Mouse (Mus musculus): ENCODE measurements around the gene Nmnat2. TPM values are rescaled to one million over a fixed set of nuclear protein-coding genes. Genes with fewer than 3 reads are reported as not detected.
A peak's percentile ranks its signal among the peaks of the same experiment; 100 is the strongest.

Gene Nmnat2
- polyA plus RNA-seq, 1 experiment from 2014 or later, result 70.6 TPM

DNA sequence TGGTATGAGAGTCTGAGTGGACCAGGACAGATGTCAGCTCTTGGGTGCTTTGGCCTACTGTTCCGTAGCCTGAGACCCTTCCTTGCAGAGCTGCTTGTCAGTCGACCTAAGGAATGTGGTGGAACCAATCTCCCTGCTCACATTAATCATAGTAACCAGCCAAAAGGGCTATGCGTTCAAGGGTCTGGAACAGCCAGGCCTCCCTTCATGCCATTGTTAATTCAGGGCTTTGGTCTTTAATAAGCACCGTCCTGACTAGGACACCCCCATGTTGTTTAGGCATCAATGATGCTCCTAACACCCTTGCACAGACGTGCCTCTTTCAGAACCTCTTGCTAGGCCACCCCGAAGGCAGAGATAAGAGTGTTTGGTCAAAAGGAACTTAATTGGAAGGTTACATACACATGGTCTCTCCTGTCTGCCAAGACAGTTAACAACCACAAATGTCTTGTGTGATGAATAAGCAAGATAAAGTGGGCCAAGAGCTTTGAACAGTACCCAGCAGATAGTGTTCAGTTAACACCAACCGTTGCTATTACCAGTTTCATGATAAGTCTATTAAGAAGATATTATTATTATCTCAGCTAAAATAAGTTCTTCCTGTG lies 66.3 kb downstream of the Nmnat2 start:
- Histone ChIP-seq H3K36me3 (ENCODE audit: control insufficient read depth, insufficient read depth, low read length) (no peaks in the 10 kb centered on the region), H3K27me3 (replicated peaks; ENCODE audit: control insufficient read depth, insufficient read depth, low read length) (no peaks in the 10 kb centered on the region), H3K4me2 (ENCODE audit: low read length) (no peak overlapping the region), H3K27ac (ENCODE audit: low read depth, low read length) (no peak overlapping the region), H3K4me3 (ENCODE audit: low read depth, low read length) (no peak overlapping the region), H3K9ac (ENCODE audit: low read length) (no peak overlapping the region), H3K9me3 (replicated peaks; ENCODE audit: control insufficient read depth, low read length) (no peaks in the 10 kb centered on the region), H3K4me1 (ENCODE audit: control insufficient read depth, insufficient read depth, low read length) (peaks cover under 1% of the 10 kb centered on the region; the same call in 1 of the 2 replicates)
- ATAC-seq, result no peak
- no peak for DNase-seq (ENCODE audit: low spot score)
- WGBS, result 82% methylated on average over 7 of the region's 7 CpGs

DNA sequence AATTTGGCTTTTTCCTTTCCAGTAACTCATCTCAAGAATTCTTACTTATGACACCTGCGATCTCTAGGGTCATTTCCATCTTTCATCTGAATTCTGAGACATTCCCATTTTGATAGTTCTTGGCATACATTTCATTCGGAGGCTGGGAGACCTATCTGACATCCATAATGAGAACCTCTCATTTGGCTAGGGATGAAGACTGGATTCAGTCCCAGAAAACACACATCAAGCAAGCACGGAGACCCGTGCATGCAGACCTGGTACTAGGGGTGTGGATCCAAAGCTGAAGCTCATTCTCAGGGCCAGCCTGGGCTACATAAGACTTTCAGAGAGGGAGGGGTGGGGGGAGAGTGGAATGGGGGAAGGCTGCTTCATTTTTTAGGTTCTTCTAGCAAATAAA lies 68.2 kb downstream of the Nmnat2 start:
- no peaks in the 10 kb centered on the region for H3K9me3 ChIP-seq (replicated peaks; ENCODE audit: control insufficient read depth, low read length)
- ATAC-seq, result no peak
- no peak overlapping the region for H3K27ac ChIP-seq (ENCODE audit: low read depth, low read length)
- H3K4me2 ChIP-seq (ENCODE audit: low read length), result no peak overlapping the region
- DNase-seq (ENCODE audit: low spot score), result no peak
- no peaks in the 10 kb centered on the region for H3K4me1 ChIP-seq (ENCODE audit: control insufficient read depth, insufficient read depth, low read length)
- H3K9ac ChIP-seq (ENCODE audit: low read length), result no peak overlapping the region
- no peak overlapping the region for H3K4me3 ChIP-seq (ENCODE audit: low read depth, low read length)
- no peaks in the 10 kb centered on the region for H3K27me3 ChIP-seq (replicated peaks; ENCODE audit: control insufficient read depth, insufficient read depth, low read length)
- WGBS, result 74% methylated on average over 4 of the region's 4 CpGs
- H3K36me3 ChIP-seq (ENCODE audit: control insufficient read depth, insufficient read depth, low read length), result no peaks in the 10 kb centered on the region

DNA sequence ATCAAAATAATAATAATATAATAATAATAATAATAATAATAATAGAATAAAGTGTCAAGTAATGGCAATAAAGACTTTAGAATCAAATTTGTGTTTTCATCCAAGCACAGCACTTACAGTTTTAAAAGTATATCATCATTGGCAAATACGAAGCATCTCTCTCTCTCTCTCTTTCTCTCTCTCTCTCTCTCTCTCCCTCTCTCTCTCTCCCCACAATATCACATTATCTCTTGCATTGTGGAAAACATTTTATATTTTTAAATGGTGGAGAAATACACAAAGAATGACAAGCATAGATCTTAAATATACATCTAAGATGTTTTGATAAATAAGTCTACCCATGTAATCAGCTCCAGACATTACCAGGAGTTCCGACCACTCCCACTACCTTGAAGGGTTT lies 69.1 kb downstream of the Nmnat2 start:
- H3K27ac ChIP-seq (ENCODE audit: low read depth, low read length), result no peak overlapping the region
- H3K4me2 ChIP-seq (ENCODE audit: low read length), result no peak overlapping the region
- no peak for DNase-seq (ENCODE audit: low spot score)
- no peaks in the 10 kb centered on the region for H3K9me3 ChIP-seq (replicated peaks; ENCODE audit: control insufficient read depth, low read length)
- 85% methylated on average over 2 of the region's 2 CpGs for WGBS
- no peaks in the 10 kb centered on the region for H3K4me1 ChIP-seq (ENCODE audit: control insufficient read depth, insufficient read depth, low read length)
- H3K27me3 ChIP-seq (replicated peaks; ENCODE audit: control insufficient read depth, insufficient read depth, low read length), result no peaks in the 10 kb centered on the region
- no peaks in the 10 kb centered on the region for H3K36me3 ChIP-seq (ENCODE audit: control insufficient read depth, insufficient read depth, low read length)
- no peak for ATAC-seq
- no peak overlapping the region for H3K4me3 ChIP-seq (ENCODE audit: low read depth, low read length)
- no peak overlapping the region for H3K9ac ChIP-seq (ENCODE audit: low read length)

DNA sequence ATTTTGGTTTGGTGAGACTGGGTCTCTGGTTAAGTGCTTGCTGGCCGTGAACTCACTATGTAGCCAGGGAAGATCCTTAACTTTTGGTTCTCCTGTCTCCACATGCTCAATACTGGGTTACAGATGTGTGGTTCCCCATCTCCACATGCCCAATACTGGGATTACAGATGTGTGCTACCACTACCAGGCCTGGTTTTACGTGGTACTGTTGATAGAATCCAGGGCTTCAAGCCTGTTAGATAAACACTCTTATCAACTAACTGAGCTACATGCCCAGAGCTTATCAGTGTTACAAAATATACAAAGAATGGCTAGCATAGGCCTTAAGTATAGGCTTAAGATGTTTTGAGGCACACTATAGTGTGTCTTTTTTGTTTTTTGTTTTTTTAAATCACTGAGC lies 69.7 kb downstream of the Nmnat2 start:
- no peaks in the 10 kb centered on the region for H3K4me1 ChIP-seq (ENCODE audit: control insufficient read depth, insufficient read depth, low read length)
- ATAC-seq (no peak), DNase-seq (ENCODE audit: low spot score) (no peak)
- H3K27me3 ChIP-seq (replicated peaks; ENCODE audit: control insufficient read depth, insufficient read depth, low read length), result no peaks in the 10 kb centered on the region
- no peak overlapping the region for H3K4me2 ChIP-seq (ENCODE audit: low read length)
- no peak overlapping the region for H3K9ac ChIP-seq (ENCODE audit: low read length)
- H3K9me3 ChIP-seq (replicated peaks; ENCODE audit: control insufficient read depth, low read length), result no peaks in the 10 kb centered on the region
- H3K4me3 ChIP-seq (ENCODE audit: low read depth, low read length), result no peak overlapping the region
- H3K27ac ChIP-seq (ENCODE audit: low read depth, low read length), result no peak overlapping the region
- no peaks in the 10 kb centered on the region for H3K36me3 ChIP-seq (ENCODE audit: control insufficient read depth, insufficient read depth, low read length)
- WGBS, result 87% methylated on average over 2 of the region's 2 CpGs

DNA sequence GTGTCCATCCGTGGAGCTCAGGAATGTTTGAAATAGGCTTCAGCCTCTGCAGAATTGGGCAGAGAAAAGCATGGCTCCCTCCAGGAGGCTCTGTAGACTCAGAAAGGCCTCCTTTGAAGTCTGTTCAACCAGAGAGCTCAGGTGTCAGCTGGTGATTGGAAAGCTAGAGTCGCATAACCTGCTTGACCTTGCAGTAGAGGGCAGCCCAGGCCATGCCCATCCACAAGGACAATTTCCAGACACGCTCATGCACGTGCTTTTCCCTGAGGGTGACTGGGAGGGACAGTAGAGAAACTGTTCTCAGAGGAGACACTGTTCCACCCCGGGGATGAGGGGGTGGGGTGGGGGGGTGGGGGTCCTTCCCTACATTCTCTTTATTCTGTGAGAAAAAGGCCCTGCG lies 76.6 kb downstream of the Nmnat2 start:
- peaks cover 12% of the 10 kb centered on the region for H3K4me1 ChIP-seq (ENCODE audit: control insufficient read depth, insufficient read depth, low read length)
- 77% methylated on average over 6 of the region's 6 CpGs for WGBS

DNA sequence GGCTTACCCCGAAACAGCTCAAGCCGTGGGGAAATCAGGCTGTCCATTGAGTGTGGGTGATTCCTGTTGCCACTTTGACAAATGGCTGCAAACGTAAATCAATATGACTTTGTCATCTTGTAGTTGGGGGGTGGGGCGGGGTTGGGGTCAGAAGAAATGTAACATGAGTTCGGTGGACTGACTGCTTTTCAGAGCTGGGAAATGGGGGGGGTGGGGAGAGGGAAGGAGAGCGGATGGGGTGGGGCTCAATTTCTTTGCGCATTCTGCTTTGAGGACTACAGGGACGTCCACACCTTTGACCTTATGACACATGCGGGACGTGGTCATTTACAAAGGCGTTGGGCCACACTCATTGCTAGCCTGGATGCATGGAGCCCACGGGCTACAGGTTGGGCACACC lies 77.2 kb downstream of the Nmnat2 start:
- ATAC-seq (no peak), DNase-seq (ENCODE audit: low spot score) (no peak)
- no peaks in the 10 kb centered on the region for H3K9me3 ChIP-seq (replicated peaks; ENCODE audit: control insufficient read depth, low read length)
- 86% methylated on average over 12 of the region's 12 CpGs for WGBS
- no peaks in the 10 kb centered on the region for H3K27me3 ChIP-seq (replicated peaks; ENCODE audit: control insufficient read depth, insufficient read depth, low read length)
- peaks cover 12% of the 10 kb centered on the region for H3K4me1 ChIP-seq (ENCODE audit: control insufficient read depth, insufficient read depth, low read length)
- no peaks in the 10 kb centered on the region for H3K36me3 ChIP-seq (ENCODE audit: control insufficient read depth, insufficient read depth, low read length)
- H3K4me2 ChIP-seq (ENCODE audit: low read length), result no peak overlapping the region
- no peak overlapping the region for H3K9ac ChIP-seq (ENCODE audit: low read length)
- no peak overlapping the region for H3K27ac ChIP-seq (ENCODE audit: low read depth, low read length)
- no peak overlapping the region for H3K4me3 ChIP-seq (ENCODE audit: low read depth, low read length)

More for the DNA sequence above, 76.6 kb downstream of the Nmnat2 start:
- ATAC-seq (no peak), DNase-seq (ENCODE audit: low spot score) (no peak)
- Histone ChIP-seq H3K27me3 (replicated peaks; ENCODE audit: control insufficient read depth, insufficient read depth, low read length) (no peaks in the 10 kb centered on the region), H3K9ac (ENCODE audit: low read length) (no peak overlapping the region), H3K27ac (ENCODE audit: low read depth, low read length) (no peak overlapping the region), H3K9me3 (replicated peaks; ENCODE audit: control insufficient read depth, low read length) (no peaks in the 10 kb centered on the region), H3K4me3 (ENCODE audit: low read depth, low read length) (no peak overlapping the region), H3K4me2 (ENCODE audit: low read length) (no peak overlapping the region), H3K36me3 (ENCODE audit: control insufficient read depth, insufficient read depth, low read length) (no peaks in the 10 kb centered on the region)

DNA sequence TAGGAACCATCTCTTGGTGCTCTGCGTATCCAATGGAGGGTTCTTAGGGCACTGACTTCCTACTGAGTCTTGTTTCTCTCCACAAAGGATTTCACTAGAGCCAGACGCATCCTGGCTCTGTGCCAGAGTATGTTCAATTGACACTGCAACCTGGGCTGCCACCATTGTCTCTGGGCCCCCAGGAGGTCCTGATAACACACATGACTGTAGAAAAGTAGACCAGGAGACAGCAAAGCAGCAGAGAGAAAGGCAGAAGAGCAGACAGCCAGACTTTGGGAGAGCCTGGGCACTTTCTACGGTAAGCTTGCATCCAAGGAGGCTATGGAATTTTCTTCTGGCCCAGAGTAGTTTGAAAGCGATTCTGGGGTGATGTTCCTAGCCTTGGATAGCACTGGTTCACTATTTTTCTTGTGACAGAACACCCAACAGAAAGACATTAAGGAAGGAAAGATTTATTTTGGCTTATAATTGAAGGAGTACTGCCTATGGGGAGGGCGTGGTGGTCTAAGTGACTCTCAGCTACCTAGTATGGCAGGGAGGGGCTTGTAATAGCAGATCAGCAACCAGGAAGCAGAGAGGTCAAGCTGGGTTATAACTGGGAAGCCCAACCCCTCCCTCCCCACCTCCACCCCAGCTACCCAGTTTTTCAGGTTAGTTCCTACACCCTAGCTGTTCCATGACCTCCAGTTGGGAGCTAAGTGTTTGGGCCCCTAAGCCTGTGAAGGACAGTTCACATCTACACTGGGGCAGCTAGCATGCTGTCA lies 78.5 kb downstream of the Nmnat2 start:
- Histone ChIP-seq H3K36me3 (ENCODE audit: control insufficient read depth, insufficient read depth, low read length) (no peaks in the 10 kb centered on the region), H3K9ac (ENCODE audit: low read length) (no peak overlapping the region), H3K27ac (ENCODE audit: low read depth, low read length) (peak overlapping the region; percentile 27; the same call in 1 of the 2 replicates), H3K9me3 (replicated peaks; ENCODE audit: control insufficient read depth, low read length) (no peaks in the 10 kb centered on the region), H3K4me1 (ENCODE audit: control insufficient read depth, insufficient read depth, low read length) (peaks cover 22% of the 10 kb centered on the region), H3K27me3 (replicated peaks; ENCODE audit: control insufficient read depth, insufficient read depth, low read length) (no peaks in the 10 kb centered on the region), H3K4me2 (ENCODE audit: low read length) (no peak overlapping the region), H3K4me3 (ENCODE audit: low read depth, low read length) (no peak overlapping the region)
- ATAC-seq (no peak), DNase-seq (ENCODE audit: low spot score) (no peak)
- WGBS, result 52% methylated on average over 5 of the region's 5 CpGs

DNA sequence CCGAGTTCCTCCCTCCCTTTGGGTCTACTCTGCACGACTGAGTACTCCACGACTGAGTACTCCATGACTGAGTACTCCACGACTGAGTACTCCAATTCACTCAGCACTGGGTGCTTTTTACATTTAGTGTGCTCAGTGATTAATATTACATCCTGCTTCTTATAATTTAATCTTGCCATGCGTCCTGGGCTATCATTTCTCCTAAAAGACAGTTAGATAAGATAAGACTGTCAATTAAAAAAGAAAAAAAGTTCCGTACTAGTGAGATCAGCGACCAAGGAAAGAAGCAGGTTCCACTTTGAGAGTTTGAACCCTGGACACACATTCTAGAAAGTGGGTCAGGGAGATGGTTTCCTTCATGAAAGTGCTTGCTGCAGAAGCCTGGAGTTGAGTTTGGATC lies 79.3 kb downstream of the Nmnat2 start:
- no peaks in the 10 kb centered on the region for H3K36me3 ChIP-seq (ENCODE audit: control insufficient read depth, insufficient read depth, low read length)
- no peaks in the 10 kb centered on the region for H3K27me3 ChIP-seq (replicated peaks; ENCODE audit: control insufficient read depth, insufficient read depth, low read length)
- H3K4me3 ChIP-seq (ENCODE audit: low read depth, low read length), result no peak overlapping the region
- H3K27ac ChIP-seq (ENCODE audit: low read depth, low read length), result no peak overlapping the region
- peaks cover 22% of the 10 kb centered on the region for H3K4me1 ChIP-seq (ENCODE audit: control insufficient read depth, insufficient read depth, low read length)
- no peak overlapping the region for H3K4me2 ChIP-seq (ENCODE audit: low read length)
- H3K9ac ChIP-seq (ENCODE audit: low read length), result no peak overlapping the region
- no peak for ATAC-seq
- WGBS, result 87% methylated on average over 7 of the region's 7 CpGs
- DNase-seq (ENCODE audit: low spot score), result no peak
- no peaks in the 10 kb centered on the region for H3K9me3 ChIP-seq (replicated peaks; ENCODE audit: control insufficient read depth, low read length)

DNA sequence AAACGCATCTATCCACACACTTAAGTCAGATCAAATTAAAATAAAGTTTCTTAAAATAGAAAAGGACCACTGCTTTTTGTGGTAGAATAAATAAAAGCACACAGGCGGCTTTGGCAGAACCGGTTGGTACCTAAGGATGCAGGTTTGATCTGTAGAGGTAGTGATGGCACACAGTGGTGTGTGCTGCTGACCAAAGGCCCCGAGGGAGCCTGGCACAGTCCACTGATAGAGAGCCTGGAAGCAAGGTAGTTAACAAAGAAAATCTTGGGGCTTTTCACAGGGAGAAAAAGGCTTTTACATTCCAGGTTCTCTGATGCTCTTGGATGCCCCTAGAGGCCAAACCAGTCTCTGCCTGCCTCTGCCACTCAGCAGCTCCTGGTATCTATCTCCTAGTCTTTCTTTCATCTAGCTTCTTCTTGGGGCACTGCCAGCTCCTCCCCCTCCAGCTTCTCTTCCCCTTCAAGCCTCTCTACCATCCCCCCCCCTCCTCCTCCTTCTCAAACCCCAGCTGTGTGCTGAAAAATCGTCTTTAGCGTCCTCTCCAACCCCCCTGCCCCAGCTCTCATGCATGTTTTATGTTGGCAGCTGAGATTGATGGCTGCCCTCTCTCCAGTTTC lies 80.6 kb downstream of the Nmnat2 start:
- peak; percentile 93 for DNase-seq (ENCODE audit: low spot score)
- 31% methylated on average over 6 of the region's 6 CpGs for WGBS
- peak; percentile 76 for ATAC-seq
- no peak overlapping the region for H3K4me3 ChIP-seq (ENCODE audit: low read depth, low read length)
- no peaks in the 10 kb centered on the region for H3K27me3 ChIP-seq (replicated peaks; ENCODE audit: control insufficient read depth, insufficient read depth, low read length)
- peak overlapping the region; percentile 35; the same call in 1 of the 2 replicates for H3K9ac ChIP-seq (ENCODE audit: low read length)
- no peaks in the 10 kb centered on the region for H3K9me3 ChIP-seq (replicated peaks; ENCODE audit: control insufficient read depth, low read length)
- no peaks in the 10 kb centered on the region for H3K36me3 ChIP-seq (ENCODE audit: control insufficient read depth, insufficient read depth, low read length)
- H3K4me2 ChIP-seq (ENCODE audit: low read length), result no peak overlapping the region
- H3K27ac ChIP-seq (ENCODE audit: low read depth, low read length), result peak overlapping the region; percentile 84
- peaks cover 22% of the 10 kb centered on the region for H3K4me1 ChIP-seq (ENCODE audit: control insufficient read depth, insufficient read depth, low read length)

All from forebrain, embryonic 14.5 days (tissue).